In genomic region chr8:48181000-48181399, GRCm38 (mm10) we compare ENCODE assay signal across 28 mouse cellular contexts.
A peak's percentile ranks its signal among the peaks of the same experiment; 100 is the strongest.
DNase-seq lines count a peak whose midpoint lies in the region; ATAC-seq and TF ChIP-seq lines count a peak whose summit lies in the region.
"Had no signal": no experiment of that assay in that cellular context is flagged by ENCODE, and none has a peak within 500 bp of the region (broad histone marks: within the 10 kb centered on the region; RNA-seq: fewer than 3 reads in every experiment).

No protein-coding gene starts in this region.

- H3K9me3 ChIP-seq in forebrain, embryonic 12.5 days: 0 out of 2 replicates have a peak, but pooled peaks cover 4% of the 10 kb centered on the region
- H3K9me3 ChIP-seq in forebrain, postnatal 0 days (ENCODE audit: low read length): no peaks in the 10 kb centered on the region
- no peaks in the 10 kb centered on the region; the same call in 1 of the 2 replicates for H3K9me3 ChIP-seq in midbrain, embryonic 13.5 days
- H3K9me3 ChIP-seq in midbrain, embryonic 16.5 days (replicated peaks; ENCODE audit: control insufficient read depth, low read length, poor library complexity, severe bottlenecking): no peaks in the 10 kb centered on the region
- H3K9me3 ChIP-seq: embryonic facial prominence, embryonic 13.5 days; embryonic facial prominence, embryonic 15.5 days had no signal

- H3K9ac ChIP-seq in forebrain, embryonic 12.5 days: no peak overlapping the region
- no peak overlapping the region for H3K9ac ChIP-seq in forebrain, postnatal 0 days
- no peak overlapping the region for H3K9ac ChIP-seq in midbrain, embryonic 13.5 days (replicated peaks)
- H3K9ac ChIP-seq in midbrain, embryonic 16.5 days (ENCODE audit: low read depth, low read length): no peak overlapping the region
- H3K9ac ChIP-seq: embryonic facial prominence, embryonic 13.5 days; embryonic facial prominence, embryonic 15.5 days had no signal

- no peaks in the 10 kb centered on the region for H3K27me3 ChIP-seq in forebrain, embryonic 12.5 days
- H3K27me3 ChIP-seq in forebrain, postnatal 0 days (ENCODE audit: insufficient read depth, low read length): no peaks in the 10 kb centered on the region
- no peaks in the 10 kb centered on the region for H3K27me3 ChIP-seq in midbrain, embryonic 13.5 days
- H3K27me3 ChIP-seq in midbrain, embryonic 16.5 days (ENCODE audit: control insufficient read depth, insufficient read depth, low read depth, low read length): no peaks in the 10 kb centered on the region
- H3K27me3 ChIP-seq: CH12.LX; embryonic facial prominence, embryonic 13.5 days; embryonic facial prominence, embryonic 15.5 days; Patski had no signal

- ATAC-seq in forebrain, embryonic 12.5 days (ENCODE audit: low FRiP score): 0 out of 2 replicates have a peak, but pooled peaks have one; percentile 21
- ATAC-seq in forebrain, postnatal 0 days: no peak
- 0 out of 2 replicates have a peak, but pooled peaks have one; percentile 27 for ATAC-seq in midbrain, embryonic 13.5 days
- ATAC-seq in midbrain, embryonic 16.5 days: no peak
- ATAC-seq: CD4-positive, CD25-positive, alpha-beta regulatory T cell, adult 4 months; forebrain, embryonic 14.5 days; Patski had no signal

- H3K4me1 ChIP-seq in forebrain, embryonic 12.5 days: peaks cover 17% of the 10 kb centered on the region
- H3K4me1 ChIP-seq in forebrain, postnatal 0 days (ENCODE audit: insufficient read depth): no peaks in the 10 kb centered on the region
- peaks cover 13% of the 10 kb centered on the region for H3K4me1 ChIP-seq in midbrain, embryonic 13.5 days (replicated peaks)
- H3K4me1 ChIP-seq in midbrain, embryonic 16.5 days (ENCODE audit: control insufficient read depth, insufficient read depth, low read length): no peaks in the 10 kb centered on the region
- H3K4me1 ChIP-seq: embryonic facial prominence, embryonic 15.5 days had no signal

- 93% methylated on average over 3 of the region's 3 CpGs for WGBS in forebrain, embryonic 12.5 days
- WGBS in forebrain, postnatal 0 days: 98% methylated on average over 3 of the region's 3 CpGs
- 95% methylated on average over 3 of the region's 3 CpGs for WGBS in midbrain, embryonic 13.5 days
- WGBS in midbrain, embryonic 16.5 days: 90% methylated on average over 3 of the region's 3 CpGs

- intact Hi-C loops in heart, postnatal 36 days (cut with DNase I): no loop called here

- H3K4me3 ChIP-seq in forebrain, embryonic 12.5 days (replicated peaks): no peak overlapping the region
- no peak overlapping the region for H3K4me3 ChIP-seq in forebrain, postnatal 0 days (ENCODE audit: low read depth, low read length)
- no peak overlapping the region for H3K4me3 ChIP-seq in midbrain, embryonic 13.5 days (replicated peaks)
- H3K4me3 ChIP-seq in midbrain, embryonic 16.5 days (ENCODE audit: low read depth, low read length): no peak overlapping the region
- H3K4me3 ChIP-seq: embryonic facial prominence, embryonic 13.5 days; embryonic facial prominence, embryonic 15.5 days; erythroblast, embryonic 14.5 days; forebrain, embryonic 10.5 days had no signal

- H3K36me3 ChIP-seq in forebrain, embryonic 12.5 days (replicated peaks): no peaks in the 10 kb centered on the region
- no peaks in the 10 kb centered on the region for H3K36me3 ChIP-seq in forebrain, postnatal 0 days (ENCODE audit: insufficient read depth)
- H3K36me3 ChIP-seq in midbrain, embryonic 13.5 days: no peaks in the 10 kb centered on the region
- H3K36me3 ChIP-seq in midbrain, embryonic 16.5 days (ENCODE audit: control insufficient read depth, insufficient read depth, low read length): no peaks in the 10 kb centered on the region
- H3K36me3 ChIP-seq: embryonic facial prominence, embryonic 13.5 days; embryonic facial prominence, embryonic 15.5 days; forebrain, embryonic 10.5 days; G1E had no signal

- TF ChIP-seq CTCF in forebrain, postnatal 0 days (IDR thresholded peaks at IDR 0.05; ENCODE audit: low read depth): no peak

- no peak overlapping the region for H3K4me2 ChIP-seq in forebrain, embryonic 12.5 days
- H3K4me2 ChIP-seq in forebrain, postnatal 0 days (ENCODE audit: low read depth): no peak overlapping the region
- no peak overlapping the region for H3K4me2 ChIP-seq in midbrain, embryonic 13.5 days (replicated peaks)
- no peak overlapping the region for H3K4me2 ChIP-seq in midbrain, embryonic 16.5 days (ENCODE audit: low read length)
- H3K4me2 ChIP-seq: embryonic facial prominence, embryonic 13.5 days; embryonic facial prominence, embryonic 15.5 days had no signal

- no peak for DNase-seq in forebrain, postnatal 0 days
- DNase-seq in heart, adult 11 months: peak; percentile 46
- no peak for DNase-seq in heart, postnatal 36 days
- peak; percentile 51 for DNase-seq in R1 (ENCODE audit: low read depth, low spot score)
- no peak for DNase-seq in thymus, postnatal 0 days (ENCODE audit: low spot score)
- DNase-seq: adrenal gland, adult 2 months; adrenal gland, postnatal 10 days; adrenal gland, postnatal 25 days; B cell, adult 2 months; cerebellum, adult 11 months; cerebellum, adult 18-20 months; cerebellum, adult 8-10 months; cerebellum, adult 9-11 months; cerebellum, postnatal 14 days; cerebellum, postnatal 36 days; embryo, embryonic 11 days had no signal

- H3K27ac ChIP-seq in forebrain, embryonic 12.5 days: no peak overlapping the region
- no peak overlapping the region for H3K27ac ChIP-seq in forebrain, postnatal 0 days (ENCODE audit: low read depth, low read length)
- H3K27ac ChIP-seq in midbrain, embryonic 13.5 days: no peak overlapping the region
- no peak overlapping the region for H3K27ac ChIP-seq in midbrain, embryonic 16.5 days (ENCODE audit: low read length)
- H3K27ac ChIP-seq: embryonic facial prominence, embryonic 13.5 days; embryonic facial prominence, embryonic 15.5 days; forebrain, embryonic 10.5 days had no signal

Comparison
In these comparisons a context has a peak if more than half of its experiments do, and no peak if none do; other contexts are left out.
1. ATAC-seq: peak in forebrain, embryonic 12.5 days (single experiment) and midbrain, embryonic 13.5 days (single experiment); none in forebrain, postnatal 0 days (single experiment) and midbrain, embryonic 16.5 days (single experiment).
2. DNase-seq: peak in heart, adult 11 months (single experiment) and R1 (single experiment); none in forebrain, postnatal 0 days (single experiment), heart, postnatal 36 days (0 of 2) and thymus, postnatal 0 days (single experiment).